Mouse (Mus musculus) frontal cortex, postnatal 25 days (tissue): Measurements from ENCODE around the gene Ssbp3.

Source experiments
- DNase-seq, 2 experiments: peaks; one replicate each; pipeline ENCODE4 v3.0.0; 2022; ENCODE audit warnings: low spot score in 2 of 2

The Ssbp3 gene

DNA sequence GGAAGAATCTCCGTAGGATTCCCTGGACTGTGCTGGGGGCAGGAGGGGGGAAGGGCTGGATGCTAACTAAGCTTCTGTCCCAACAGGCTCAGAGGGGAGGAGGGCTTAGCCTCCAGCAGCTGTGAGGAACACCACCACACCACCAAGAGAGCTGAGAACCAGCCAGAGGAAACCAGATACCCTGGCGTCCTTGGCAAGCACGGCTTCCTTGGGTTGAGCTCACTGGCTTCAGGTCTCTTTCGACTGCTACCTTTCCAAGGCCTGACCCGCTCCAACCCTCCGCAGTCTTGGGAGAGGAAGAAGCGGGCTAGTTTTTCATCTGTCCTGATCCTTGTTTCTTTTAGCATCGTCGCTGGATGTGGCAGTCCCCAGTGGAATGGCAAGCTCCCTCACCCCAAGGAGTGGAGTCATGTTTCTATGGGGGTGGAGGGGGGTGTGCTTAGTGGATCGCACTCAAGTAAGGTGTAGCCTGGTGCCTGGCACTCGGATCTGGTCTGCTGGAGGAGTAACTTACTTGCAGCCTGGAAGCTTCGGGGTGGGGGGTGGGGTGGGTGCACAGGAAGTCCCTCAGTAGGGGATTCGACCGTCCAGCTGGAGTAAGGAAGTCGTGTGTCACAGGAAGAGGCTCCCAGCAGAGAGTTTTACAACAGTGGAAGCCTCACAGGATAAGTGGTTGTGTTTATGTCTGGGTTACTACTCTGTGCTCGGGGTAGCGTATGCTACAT is 2.6 kb upstream of the Ssbp3 start:
- no peak for DNase-seq

DNA sequence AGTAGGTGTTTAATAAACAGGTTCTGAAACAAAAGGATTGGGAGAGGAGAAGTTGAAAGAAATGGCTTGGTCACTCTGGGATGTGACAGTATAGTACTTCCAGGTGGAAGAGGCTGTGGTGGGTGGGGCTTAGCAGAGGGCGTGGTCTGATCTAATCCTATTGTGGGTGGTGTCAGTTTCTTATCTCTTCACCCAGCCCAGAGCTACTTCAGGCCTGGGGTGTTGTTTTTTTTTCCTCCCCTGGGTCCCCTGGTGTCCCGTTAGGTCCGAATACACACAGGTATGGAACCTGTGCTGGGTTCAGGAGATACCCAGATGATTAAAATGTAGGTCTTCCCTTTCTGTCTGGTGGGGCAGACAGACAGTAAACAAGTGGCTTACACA is 2.1 kb upstream of the Ssbp3 start:
- DNase-seq, result no peak

DNA sequence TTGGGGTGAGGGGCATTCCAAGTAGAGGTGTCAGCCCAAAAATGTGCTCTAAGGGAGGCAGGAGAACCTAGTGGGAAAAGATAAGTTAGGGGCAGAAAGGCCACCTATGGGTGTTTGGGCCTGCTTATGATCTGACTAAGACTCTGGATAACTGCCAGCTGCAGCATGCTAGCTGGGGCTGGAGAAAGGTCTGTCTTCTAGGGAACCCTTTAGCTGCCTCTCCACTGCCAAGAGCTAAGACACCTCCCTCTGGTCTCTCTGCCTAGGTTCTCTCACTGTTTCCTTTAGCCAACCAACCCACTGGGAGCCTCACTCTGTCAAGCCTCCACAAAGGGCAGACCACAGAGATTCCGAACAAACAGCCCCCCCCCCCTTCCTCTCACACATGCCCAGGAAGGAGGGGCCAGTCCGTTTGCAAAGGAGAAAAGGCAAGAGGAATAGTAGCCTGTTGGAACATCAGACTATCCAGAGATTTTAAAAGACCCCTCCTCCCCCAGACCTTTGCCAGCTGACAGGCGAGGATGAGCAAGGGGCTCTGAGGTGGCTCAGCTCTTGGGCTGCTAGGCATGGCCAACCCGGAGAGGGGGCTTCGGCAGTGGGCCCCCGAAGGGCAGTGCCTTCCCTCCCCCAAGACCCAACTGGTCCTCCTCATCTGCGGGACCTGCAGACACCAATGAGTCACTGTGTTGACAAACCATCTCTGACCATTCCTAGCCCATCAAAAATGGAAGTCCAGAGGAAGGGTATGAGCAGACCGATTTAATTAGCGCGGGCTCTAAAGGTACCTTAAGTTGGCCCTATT is 1.4 kb upstream of the Ssbp3 start:
- DNase-seq, result no peak

DNA sequence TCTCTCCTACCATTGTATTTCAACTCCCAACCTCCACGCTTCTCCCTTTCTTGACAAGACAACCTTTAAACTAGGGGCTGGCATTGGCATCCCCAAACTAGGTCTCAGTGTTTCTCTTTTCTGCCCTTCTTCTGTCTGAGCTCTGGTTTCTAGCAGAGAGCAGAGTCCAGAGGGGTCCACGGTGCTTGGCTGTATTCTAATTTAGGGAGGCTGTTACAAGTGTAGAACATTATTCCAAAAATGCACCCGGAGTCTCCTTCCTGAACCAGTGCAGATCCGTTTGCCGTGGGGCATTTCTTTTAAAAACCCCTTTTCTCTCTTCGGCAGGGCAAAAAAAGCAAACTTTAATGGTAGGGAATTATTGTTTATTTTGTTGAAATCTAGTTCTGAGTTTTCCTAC is 704 bp upstream of the Ssbp3 start:
- DNase-seq, result no peak

DNA sequence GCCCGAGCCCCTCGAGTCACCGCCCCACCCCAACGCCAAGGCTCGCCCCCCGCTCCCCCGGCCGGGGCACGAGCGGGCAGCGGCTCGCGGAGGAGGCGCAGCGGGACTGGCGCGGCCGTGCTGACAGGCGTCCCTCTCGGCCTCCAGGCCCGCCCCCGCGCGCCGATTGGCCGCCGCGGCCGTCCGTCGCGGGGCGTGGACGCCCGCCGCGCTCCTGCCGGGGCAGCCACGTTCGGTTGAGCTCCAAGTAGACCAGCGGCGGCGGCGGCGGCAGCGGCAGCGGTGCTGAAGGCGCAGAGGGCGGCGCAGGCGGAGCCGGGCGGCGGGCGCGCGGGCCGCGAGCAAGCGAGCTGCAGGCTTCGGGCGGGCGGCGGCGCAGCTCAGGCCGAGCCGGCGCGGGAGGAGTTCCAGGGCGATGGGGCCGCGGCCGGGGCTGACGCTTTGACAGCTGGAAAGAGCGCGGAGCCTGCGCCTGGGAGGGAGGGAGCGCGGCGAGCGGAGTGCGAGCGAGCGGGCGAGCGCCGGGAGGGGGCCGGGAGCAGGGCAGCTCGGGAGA is 823 bp downstream of the Ssbp3 start:
- DNase-seq, result peak; percentile 85 to 88

DNA sequence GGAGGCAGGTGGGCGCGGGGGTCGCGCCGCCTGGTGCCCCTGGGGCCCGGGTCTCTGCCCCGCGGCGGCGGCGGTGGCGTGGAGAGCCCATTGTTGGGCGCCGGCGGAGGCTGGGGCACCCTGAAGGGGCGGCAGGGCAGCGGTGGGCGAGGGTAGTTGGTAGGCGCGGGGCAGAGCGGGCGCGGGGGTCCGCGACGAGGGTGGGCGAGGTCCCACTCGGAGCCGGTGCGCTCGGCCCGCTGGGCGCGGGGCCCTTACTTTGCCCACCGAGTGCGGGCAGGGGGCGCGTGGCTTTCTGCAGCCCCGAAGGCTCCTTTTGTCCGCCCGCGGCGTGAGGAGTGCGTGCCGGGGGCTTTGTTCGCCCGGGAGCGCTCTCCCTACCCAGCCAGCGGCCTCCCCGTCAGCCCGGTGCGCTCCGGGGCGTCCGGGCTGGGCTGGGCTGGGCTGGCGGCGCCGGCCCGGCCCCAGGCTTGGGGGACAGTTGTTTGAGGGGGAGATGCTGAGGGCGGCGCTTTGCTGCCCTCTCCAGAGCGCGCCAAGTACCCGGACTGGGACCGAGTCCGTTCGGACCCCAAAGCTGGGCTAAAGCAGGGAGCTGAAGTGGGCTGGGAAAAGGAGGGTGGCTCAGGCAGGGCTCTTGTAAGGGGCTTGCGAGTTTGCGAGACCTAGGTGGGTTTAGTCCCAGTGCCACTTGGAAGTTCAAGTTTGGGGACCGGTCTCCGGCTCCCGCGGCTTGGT is 1.6 kb downstream of the Ssbp3 start:
- DNase-seq, result no peak

DNA sequence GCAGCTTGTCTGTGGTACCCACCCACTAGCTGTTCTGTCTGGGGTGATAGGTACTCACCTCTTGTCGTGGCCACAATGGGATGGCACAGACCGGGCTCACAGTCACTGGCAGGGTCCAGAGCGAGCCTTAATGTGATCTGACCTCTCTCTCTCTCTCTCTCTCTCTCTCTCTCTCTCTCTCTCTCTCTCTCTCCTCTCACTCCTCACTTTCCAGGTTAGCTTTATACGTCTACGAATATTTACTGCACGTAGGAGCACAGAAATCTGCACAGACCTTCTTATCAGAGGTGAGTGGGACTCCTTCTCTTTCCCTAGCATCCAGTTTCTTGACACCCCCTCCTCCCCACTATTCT is 2.2 kb downstream of the Ssbp3 start:
- no peak for DNase-seq

DNA sequence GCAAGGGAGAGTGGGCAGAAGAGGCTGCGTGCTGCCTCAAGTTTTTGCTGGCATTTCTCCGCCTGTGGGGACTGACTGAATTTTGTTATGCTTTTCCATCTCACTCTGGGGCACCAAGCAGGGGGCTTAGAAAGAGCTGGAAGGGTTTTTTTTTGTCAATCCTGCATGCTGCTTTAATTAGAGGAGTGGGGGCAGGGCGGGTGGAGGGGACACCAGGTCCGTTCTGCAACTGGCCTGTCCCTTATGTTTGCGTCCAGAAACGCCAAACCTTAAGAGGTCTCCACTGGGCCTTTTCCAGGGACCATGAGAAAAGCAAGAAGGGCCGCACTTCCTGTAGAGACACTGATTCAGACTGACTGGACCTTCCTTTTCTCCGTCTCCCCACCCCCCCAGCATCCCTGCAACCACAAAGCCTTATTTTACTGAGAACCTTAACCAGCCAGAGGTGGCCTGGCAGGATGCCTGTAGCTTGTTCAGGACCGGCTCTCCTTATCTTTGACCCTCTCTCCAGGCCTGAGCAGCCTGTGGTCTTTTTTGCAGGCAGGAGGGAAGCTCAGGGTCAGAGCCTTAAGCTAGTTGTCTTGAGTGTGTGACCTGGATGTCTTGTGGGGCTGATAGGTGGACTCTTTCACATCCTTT is 3.0 kb downstream of the Ssbp3 start:
- DNase-seq, result no peak

DNA sequence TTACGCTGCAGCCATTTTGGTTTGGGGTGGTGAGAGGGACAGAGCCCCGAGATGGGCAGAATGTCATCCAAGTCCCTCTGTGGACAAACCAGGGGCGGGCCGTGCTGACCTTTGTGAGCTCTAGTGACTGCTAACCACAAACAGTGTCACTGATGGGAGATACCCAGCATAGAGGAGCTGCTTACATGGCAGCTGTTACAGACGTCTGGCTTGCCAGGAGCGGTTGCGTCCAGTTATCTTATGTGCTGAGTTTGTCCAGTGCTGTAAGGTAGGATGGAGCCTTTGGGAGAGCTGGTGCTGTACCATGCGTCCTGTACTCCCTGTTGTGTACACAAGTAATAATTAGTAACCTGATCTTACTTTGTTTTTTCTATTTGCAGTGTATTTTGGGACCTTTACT is 4.8 kb downstream of the Ssbp3 start:
- DNase-seq, result no peak

DNA sequence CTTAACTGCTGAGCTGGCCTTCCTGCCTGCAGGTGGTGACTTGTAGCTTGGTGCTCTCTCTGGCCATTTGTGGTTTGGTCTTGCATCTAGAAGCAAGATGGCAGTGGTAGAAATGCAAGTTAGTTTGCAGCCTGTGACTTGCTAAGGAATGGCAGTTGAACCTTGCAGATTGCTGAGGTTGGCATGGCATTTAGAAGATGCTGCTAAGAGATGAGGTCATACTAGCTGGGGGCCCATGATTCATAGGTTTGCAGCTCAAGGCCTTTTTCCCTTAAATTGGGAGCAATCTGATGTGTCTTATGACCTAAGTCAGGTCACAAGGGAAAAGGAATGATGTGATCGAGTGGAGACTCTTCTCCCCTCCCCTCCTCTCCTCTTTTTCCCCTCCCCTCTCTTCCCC is 7.8 kb downstream of the Ssbp3 start:
- no peak for DNase-seq

DNA sequence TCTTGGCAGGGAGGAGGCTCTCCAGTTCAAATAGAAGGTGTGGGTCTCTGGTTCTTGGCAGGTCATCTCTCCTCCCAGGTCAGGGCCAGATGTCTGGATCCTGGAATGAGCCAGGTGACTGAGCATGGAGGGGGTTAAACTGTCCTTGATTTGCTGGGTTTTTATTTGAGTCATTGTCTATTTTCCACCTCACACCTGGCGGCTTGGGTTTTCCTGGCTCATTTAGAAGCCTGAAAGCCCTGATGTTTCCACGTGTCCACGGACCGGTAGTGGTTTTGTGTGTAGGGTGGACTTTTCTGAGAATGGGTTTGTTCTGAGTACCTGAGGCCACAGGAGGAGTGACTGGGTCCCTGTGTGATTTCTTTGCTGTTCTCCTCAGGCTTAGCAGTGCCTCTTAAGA is 9.6 kb downstream of the Ssbp3 start:
- DNase-seq, result no peak

DNA sequence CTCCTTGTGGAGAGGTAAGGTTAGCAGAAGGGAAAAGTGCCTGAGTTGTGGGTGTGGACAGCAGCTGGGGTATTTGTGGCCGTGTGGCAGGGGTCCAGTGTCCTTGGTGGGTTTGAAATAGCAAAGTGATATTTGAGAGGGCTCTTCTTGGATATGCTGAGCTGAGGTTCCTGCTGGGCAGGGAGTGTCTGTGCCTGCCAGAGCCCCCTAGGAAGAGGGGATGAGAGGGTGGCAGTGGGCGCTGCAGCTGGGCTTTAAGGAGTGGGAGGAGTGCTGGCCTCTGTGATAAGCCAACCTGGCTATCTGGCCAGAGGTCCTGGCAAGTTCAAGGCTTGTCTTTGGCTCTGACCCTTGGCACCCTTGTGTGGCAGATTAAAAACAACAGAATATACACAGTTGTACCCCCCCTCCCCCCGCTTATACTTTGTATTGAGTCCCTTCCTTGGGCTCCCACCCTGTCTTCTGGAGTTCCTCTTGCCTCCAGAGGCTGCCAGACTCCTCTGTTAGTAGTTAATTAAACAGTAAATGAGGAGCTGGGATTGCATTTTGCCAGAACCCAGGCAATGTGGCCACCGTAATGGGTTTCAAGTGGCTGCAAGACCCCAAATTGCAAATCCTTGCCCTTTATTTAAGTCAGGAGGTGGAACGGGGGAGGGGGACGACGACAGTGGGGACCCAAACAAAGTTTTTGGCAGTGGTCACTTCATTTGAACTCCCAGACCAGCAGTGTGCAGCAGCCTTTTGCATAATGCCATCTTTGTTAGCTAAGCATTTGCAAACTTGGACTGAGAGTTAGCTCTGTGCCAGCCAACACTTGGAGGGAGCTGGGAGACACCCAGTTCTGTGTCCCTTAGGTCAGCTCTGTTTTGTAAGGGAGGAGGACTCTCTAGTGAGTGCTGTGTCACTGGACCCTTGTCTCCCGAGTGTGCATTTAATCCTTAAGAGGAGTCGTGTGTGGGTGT is 11.2 kb downstream of the Ssbp3 start:
- DNase-seq, result no peak

DNA sequence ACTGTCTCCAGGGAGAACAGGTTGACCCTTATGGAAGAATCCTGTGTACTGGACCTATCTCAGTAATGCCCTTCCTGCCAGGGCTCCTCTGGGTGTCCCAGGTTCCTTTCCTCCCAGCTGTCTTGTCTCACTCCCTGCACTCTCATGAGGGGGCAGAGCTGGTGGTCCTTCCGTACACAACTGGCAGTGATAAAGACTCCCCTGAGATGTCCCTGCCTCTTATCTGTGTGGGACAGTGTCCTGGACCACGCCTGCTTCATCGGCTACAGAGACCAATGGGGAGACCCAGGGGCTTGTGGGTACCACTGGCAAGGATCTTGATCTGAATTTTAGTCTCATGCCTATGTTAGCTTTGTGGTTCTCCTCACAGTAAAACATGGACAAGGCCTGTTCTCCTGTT is 12.4 kb downstream of the Ssbp3 start:
- DNase-seq, result no peak

DNA sequence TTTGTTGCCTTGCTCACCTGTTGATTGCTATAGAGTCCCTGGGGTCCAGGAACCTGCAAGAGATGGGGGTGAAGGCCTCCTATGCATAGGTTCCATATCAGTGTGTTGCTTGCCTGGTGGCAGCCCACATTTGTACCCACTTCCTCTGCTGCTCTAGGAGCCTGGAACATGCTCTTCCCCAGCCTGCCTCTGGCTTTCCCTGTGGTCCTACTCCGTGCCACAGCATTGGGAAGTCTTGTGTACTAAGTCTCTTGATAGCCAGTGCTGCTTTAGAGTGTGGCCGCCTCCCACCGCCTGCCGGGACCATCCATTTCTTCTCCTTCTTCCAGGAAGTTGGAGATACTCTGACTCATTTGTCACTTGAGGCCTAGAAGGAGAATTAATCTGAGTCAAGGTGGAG is 13.7 kb downstream of the Ssbp3 start:
- no peak for DNase-seq

DNA sequence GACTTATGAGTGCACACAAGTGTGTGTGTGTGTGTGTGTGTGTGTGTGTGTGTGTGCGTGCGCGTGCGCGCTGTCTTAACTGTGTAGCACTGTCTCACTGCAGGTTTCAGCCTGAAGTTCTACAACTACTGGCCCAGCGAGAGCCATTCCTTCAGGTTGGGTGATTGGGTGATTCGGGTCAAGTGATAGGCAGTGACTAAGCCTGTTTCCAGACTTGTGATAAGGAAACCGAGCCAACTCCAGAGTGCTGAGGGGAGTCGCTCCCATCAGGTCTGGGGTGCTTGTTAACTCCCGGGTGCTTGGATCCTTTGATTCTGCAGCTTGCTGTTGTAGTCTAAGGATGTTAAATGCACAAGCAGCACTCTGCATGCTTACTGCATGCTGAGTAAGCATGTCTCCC is 14.4 kb downstream of the Ssbp3 start:
- DNase-seq, result no peak

DNA sequence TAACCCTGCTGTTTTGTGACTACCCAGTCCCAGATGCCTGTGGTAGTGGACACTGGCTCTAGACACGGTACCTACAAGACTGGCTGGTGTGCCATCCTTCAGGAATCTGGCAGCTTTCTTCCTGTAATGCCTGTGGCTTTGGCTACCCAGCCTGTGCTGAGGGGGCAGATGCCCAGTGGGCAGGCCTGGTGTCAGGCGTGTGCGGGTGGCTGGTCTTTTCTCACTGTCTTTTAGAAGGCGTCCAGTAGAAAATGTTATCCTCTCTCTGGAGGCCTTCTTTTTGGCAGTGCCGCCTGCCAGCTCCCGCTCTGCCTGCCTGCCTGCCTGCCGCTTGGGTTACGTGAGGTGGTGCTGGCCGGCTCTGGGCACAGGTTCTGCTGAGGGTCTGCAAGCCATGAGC is 15.9 kb downstream of the Ssbp3 start:
- no peak for DNase-seq

DNA sequence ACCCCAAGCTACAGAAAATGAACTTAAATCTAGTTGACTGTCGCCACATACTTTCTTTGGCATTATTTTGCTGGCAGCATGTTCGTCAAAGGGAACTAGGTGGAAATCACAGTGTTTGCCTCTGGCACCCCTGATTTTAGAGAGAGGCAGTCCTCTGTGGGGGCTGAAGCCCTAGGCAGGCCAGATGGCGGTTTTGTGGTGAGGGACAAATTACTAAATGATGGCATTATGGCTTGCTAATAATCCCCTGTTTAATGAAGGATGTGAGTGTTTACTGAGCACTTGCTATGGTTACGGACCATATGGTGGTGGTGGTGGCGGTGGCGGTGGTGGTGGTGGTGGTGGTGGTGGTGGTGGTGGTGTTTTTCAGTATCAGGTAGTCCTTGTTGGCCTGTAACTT is 16.5 kb downstream of the Ssbp3 start:
- no peak for DNase-seq

DNA sequence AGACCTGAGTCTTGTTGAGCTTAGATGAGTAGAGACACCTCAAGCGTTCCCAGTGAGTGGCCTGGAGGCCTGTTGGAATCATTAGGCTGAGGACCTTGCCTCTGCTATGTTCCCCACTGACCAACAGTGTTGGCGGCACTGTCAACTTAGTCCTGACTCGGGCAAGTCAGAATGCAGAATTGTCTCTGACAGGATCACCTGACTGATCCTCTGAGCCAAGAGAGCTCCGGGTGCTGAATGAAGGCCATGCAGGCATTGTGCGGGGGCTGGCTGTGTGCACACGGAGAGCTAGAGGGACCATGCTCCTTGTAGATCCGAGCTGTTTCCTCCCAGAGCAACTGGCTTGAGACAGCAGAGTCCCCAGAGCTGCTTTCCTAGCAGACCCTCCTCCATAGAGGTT is 18.5 kb downstream of the Ssbp3 start:
- no peak for DNase-seq

DNA sequence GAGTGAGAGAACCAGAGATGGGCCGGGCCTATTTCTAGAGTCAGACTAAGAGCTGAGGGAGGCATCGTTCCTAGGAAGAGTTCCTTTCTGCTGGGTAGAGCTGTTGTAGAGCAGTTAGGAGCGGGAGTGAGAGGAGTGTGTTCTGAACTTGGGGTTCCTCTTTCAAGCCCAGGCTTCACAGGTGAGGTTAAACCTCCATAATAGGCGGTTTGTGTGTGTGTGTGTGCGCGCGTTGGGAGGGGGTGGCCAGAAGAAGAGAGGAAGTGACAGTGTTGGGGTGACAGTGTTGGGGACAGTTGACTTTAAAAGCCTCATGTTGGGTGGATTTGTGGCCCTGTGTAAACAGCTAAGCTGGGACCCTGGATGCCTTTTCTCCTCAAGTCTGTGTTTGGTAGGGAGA is 22.1 kb downstream of the Ssbp3 start:
- no peak for DNase-seq

DNA sequence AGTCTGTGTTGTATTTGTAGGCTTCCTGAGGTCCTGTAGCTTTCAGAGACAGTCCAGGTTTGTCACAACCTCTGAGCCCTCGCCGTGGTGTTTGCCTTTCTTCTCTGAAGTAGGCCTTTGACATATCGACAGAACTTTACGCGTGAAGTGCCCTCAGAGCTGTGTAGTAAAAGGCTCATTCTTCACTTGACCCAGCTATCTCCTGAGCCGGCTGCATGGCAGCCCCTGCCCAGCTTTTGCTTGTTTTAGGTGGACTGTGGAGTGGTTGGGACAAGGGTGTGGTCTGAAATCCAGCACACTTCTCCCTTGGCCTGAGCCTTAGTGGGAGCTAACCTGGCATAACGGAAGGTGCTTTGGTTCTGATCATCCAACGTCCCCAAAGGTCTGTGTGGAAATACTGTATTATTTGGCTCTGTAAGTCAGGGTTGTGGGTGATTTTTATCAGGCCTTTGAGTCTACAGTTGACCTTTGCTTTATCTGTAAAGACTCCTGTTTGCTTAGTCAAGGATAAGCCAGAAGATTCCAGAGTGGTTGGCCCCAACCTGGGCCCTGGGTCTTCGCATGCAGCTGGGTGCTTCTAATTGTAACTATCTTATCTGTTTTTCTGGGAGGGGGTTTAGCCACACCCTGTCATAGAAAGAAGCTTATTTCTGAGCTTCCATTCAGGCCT is 23.4 kb downstream of the Ssbp3 start:
- DNase-seq, result no peak
